Mouse (Mus musculus) brain, embryonic 14.5 days (tissue): Measurements from ENCODE around the gene Hoxa10.

ENCODE experiments used
- CTCF ChIP-seq: fragments of 200-500 bp; IDR thresholded peaks from 2 replicates; pipeline ENCODE4 v1.5.1; 2012; ENCODE audit warnings: inconsistent platforms, mild to moderate bottlenecking, moderate library complexity, borderline replicate concordance; ENCODE audit not compliant: insufficient read depth, insufficient read length; ENCODE audit errors: extremely low read depth
- POLR2A ChIP-seq: fragments of 200-500 bp; IDR thresholded peaks from 2 replicates; pipeline ENCODE4 v1.6.1; 2012; ENCODE audit warnings: mild to moderate bottlenecking, inconsistent platforms, borderline replicate concordance; ENCODE audit not compliant: poor library complexity, insufficient read depth, insufficient read length, severe bottlenecking; ENCODE audit errors: extremely low read depth

- no peak for TF ChIP-seq CTCF
- TF ChIP-seq POLR2A, result no peak
These were observed 8.1 kb downstream of the Hoxa10 start for GRCm38 (mm10) chr6:52232568-52232965.
